Mouse (Mus musculus) liver, postnatal 0 days (tissue): ENCODE results near the gene Naaa.

Experiments used
- CTCF ChIP-seq: sonication (generic); IDR thresholded peaks from 2 replicates; pipeline ENCODE4 v1.5.1; 2016; ENCODE audit warnings: antibody characterized with exemption, low read depth
- EP300 ChIP-seq: IDR thresholded peaks from 2 replicates; pipeline ENCODE4 v1.6.1; 2016; ENCODE audit warnings: antibody characterized with exemption, low read depth, mild to moderate bottlenecking

DNA sequence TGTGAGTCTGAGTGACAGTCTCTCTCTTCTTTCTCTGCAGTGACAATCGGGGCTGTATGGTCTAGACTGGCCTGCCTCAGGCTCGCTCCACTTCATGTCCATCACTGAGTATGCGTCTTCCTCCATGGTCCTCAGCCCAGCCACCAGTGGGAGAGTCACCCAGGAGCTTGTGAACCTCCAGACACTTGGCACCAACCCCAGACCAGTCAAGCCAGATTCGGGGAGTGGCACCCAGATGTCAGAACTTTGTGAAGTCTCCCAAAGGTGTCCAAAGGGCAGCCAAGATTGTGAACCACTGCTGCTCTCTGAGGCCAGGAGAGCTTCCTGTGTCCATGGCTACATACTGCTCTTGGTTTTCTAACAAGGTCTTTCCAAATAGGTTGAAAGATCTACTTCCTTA, 65.7 kb downstream of the Naaa start:
- TF ChIP-seq EP300 (no peak), CTCF (no peak)
